Mouse (Mus musculus): ENCODE results near the gene Alpl. TPM values are rescaled to one million over a fixed set of nuclear protein-coding genes. Genes with fewer than 3 reads are reported as not detected.

Alpl gene
- polyA plus RNA-seq, 1 experiment from 2014 or later: 0.72 TPM

DNA sequence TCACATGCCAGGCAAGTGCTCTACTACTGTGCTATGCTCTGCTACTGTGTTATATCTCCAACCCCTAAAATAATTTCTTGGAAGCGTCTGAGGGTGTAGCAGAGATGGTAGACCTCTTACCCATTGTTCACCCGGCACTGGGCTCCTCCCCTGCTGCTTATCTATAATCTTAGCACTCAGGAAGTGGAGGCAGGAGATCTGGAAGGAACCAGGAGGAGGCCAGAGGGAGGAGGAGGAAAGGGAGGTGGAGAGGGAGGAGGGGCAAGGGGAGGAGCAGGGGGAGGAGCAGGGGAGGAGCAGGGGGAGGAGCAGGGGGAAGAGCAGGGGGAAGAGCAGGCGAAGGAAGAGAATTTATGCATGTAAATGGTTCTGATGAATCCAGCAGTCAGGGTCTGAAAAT is 24.5 kb upstream of the Alpl start:
- H3K27me3 ChIP-seq (replicated peaks; ENCODE audit: control insufficient read depth, insufficient read depth, low read length): no peaks in the 10 kb centered on the region
- H3K4me3 ChIP-seq (ENCODE audit: low read depth, low read length): no peak overlapping the region
- no peak for ATAC-seq
- H3K36me3 ChIP-seq (ENCODE audit: control insufficient read depth, insufficient read depth): no peaks in the 10 kb centered on the region
- no peak overlapping the region for H3K4me2 ChIP-seq (replicated peaks; ENCODE audit: low read depth)
- no peak overlapping the region for H3K27ac ChIP-seq (ENCODE audit: low read depth, low read length)
- H3K9ac ChIP-seq (ENCODE audit: low read depth, low read length): no peak overlapping the region
- H3K4me1 ChIP-seq (replicated peaks; ENCODE audit: control insufficient read depth, insufficient read depth, low read length): no peaks in the 10 kb centered on the region
- WGBS: 38% methylated on average over 3 of the region's 3 CpGs
- no peak for TF ChIP-seq CTCF (IDR thresholded peaks at IDR 0.05; ENCODE audit: low read depth)
- H3K9me3 ChIP-seq (ENCODE audit: control insufficient read depth): no peaks in the 10 kb centered on the region

DNA sequence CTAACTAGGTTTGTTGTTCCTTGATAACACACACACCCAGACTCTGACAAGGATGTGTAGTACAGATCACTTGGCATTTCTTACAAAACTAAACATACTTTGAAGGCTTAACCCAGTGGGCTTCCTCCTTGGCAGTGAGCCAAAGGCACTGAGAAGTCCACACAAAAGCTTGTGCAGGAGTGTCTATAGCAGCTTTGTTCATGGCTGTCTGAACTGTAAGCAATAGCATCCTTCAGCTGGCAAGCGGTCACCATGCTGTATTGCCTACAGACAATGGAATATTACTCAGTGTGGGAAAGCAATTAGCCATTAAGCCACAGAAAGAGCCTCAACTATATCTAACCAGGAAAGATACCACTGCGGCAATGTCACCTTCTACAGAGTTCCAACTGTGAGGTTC is 23.3 kb upstream of the Alpl start:
- no peak for ATAC-seq
- no peak overlapping the region for H3K4me3 ChIP-seq (ENCODE audit: low read depth, low read length)
- 81% methylated on average over 2 of the region's 2 CpGs for WGBS
- no peak overlapping the region for H3K4me2 ChIP-seq (replicated peaks; ENCODE audit: low read depth)
- H3K27ac ChIP-seq (ENCODE audit: low read depth, low read length): no peak overlapping the region
- no peaks in the 10 kb centered on the region for H3K4me1 ChIP-seq (replicated peaks; ENCODE audit: control insufficient read depth, insufficient read depth, low read length)
- no peak for TF ChIP-seq CTCF (IDR thresholded peaks at IDR 0.05; ENCODE audit: low read depth)
- no peak overlapping the region for H3K9ac ChIP-seq (ENCODE audit: low read depth, low read length)
- H3K27me3 ChIP-seq (replicated peaks; ENCODE audit: control insufficient read depth, insufficient read depth, low read length): no peaks in the 10 kb centered on the region
- no peaks in the 10 kb centered on the region for H3K9me3 ChIP-seq (ENCODE audit: control insufficient read depth)
- H3K36me3 ChIP-seq (ENCODE audit: control insufficient read depth, insufficient read depth): no peaks in the 10 kb centered on the region

DNA sequence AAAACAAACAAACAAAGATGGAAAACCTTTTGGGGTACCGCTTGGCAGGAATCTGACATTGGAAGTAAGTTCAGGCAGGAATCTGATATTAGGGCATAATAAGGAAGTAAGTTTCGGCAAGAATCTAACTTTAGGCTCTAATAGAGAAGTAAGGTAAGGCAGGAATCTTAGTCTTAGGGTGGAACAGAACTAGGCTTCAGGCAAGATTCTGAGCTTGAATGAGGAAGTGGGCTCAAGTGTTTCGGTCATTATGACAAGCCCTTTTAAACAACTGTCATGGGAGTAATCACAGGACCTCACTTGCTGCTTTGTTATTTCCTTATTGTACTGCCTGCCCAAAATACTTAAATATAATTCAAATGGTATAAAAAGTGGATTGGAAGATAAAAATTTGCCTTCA is 22.2 kb upstream of the Alpl start:
- no peak for TF ChIP-seq CTCF (IDR thresholded peaks at IDR 0.05; ENCODE audit: low read depth)
- H3K4me2 ChIP-seq (replicated peaks; ENCODE audit: low read depth): no peak overlapping the region
- 66% methylated on average over 3 of the region's 3 CpGs for WGBS
- no peaks in the 10 kb centered on the region for H3K36me3 ChIP-seq (ENCODE audit: control insufficient read depth, insufficient read depth)
- no peak overlapping the region for H3K27ac ChIP-seq (ENCODE audit: low read depth, low read length)
- H3K4me3 ChIP-seq (ENCODE audit: low read depth, low read length): no peak overlapping the region
- H3K27me3 ChIP-seq (replicated peaks; ENCODE audit: control insufficient read depth, insufficient read depth, low read length): no peaks in the 10 kb centered on the region
- no peaks in the 10 kb centered on the region for H3K9me3 ChIP-seq (ENCODE audit: control insufficient read depth)
- H3K4me1 ChIP-seq (replicated peaks; ENCODE audit: control insufficient read depth, insufficient read depth, low read length): no peaks in the 10 kb centered on the region
- ATAC-seq: no peak
- H3K9ac ChIP-seq (ENCODE audit: low read depth, low read length): no peak overlapping the region

DNA sequence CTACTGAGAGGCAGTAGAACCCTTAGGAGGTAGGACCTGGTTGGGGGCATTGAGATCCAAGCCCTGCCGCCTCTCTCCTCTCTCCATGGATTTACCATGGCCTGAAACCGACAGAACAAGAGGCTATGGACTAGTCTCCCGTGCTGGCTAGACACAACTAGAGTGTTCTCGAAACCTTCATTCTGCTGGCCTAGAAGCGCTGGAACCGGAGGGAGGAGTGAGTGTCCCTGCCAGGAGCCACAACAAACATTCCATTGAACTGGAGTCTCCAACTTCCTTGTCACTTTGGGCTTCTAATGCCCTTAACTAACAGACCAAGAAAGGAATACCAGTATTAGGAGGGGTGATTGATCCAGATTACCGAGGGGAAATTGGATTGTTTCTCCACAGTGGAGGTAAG is 20.0 kb upstream of the Alpl start:
- no peak overlapping the region for H3K27ac ChIP-seq (ENCODE audit: low read depth, low read length)
- H3K4me3 ChIP-seq (ENCODE audit: low read depth, low read length): no peak overlapping the region
- no peak for ATAC-seq
- no peaks in the 10 kb centered on the region for H3K36me3 ChIP-seq (ENCODE audit: control insufficient read depth, insufficient read depth)
- TF ChIP-seq CTCF (IDR thresholded peaks at IDR 0.05; ENCODE audit: low read depth): no peak
- H3K9me3 ChIP-seq (ENCODE audit: control insufficient read depth): no peaks in the 10 kb centered on the region
- no peaks in the 10 kb centered on the region for H3K4me1 ChIP-seq (replicated peaks; ENCODE audit: control insufficient read depth, insufficient read depth, low read length)
- no peak overlapping the region for H3K9ac ChIP-seq (ENCODE audit: low read depth, low read length)
- H3K27me3 ChIP-seq (replicated peaks; ENCODE audit: control insufficient read depth, insufficient read depth, low read length): no peaks in the 10 kb centered on the region
- no peak overlapping the region for H3K4me2 ChIP-seq (replicated peaks; ENCODE audit: low read depth)
- WGBS: 71% methylated on average over 7 of the region's 7 CpGs

DNA sequence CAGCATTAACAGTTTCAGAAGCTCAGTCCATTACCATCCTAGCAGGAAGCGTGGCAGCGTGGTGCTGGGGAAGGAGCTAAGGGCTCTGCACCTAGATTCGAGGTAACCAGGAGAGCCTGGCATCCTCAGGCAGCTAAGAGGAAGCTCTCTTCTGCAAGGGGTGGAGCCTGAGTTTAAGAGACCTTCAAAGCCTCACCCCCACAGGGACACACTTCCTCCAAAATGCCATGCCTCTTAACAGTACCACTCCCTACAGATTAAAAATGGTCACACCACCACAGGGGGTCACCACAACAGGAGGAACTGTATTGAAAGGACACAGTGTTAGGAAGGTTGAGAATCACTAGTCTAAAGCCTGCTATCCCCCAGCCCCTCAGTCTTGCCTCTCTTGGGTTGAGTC is 19.3 kb upstream of the Alpl start:
- Histone ChIP-seq H3K36me3 (ENCODE audit: control insufficient read depth, insufficient read depth) (no peaks in the 10 kb centered on the region), H3K4me3 (ENCODE audit: low read depth, low read length) (no peak overlapping the region), H3K4me1 (replicated peaks; ENCODE audit: control insufficient read depth, insufficient read depth, low read length) (no peaks in the 10 kb centered on the region), H3K4me2 (replicated peaks; ENCODE audit: low read depth) (no peak overlapping the region), H3K9me3 (ENCODE audit: control insufficient read depth) (no peaks in the 10 kb centered on the region), H3K9ac (ENCODE audit: low read depth, low read length) (no peak overlapping the region), H3K27me3 (replicated peaks; ENCODE audit: control insufficient read depth, insufficient read depth, low read length) (no peaks in the 10 kb centered on the region), H3K27ac (ENCODE audit: low read depth, low read length) (no peak overlapping the region)
- TF ChIP-seq CTCF (IDR thresholded peaks at IDR 0.05; ENCODE audit: low read depth): no peak
- no peak for ATAC-seq
- WGBS: 83% methylated on average over 3 of the region's 3 CpGs

DNA sequence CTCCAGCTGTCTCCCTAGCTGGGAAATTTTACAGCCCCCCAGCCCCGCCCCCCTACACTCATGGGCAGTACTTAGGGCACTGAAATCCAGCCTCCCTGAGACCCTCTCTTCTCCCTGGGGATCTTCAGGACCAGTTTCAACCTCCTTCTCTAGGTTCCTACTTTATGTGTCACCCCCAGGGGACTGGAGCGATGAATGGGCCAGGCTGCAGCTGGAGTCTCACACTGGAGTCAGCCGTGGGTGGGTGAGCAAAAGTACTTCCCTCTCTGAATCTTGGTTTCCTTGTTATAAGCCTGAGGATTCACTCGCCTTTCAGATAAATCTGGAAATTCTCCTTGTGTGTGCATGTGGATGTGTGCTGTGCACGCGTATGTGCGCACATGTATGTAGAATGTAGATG is 18.0 kb upstream of the Alpl start:
- no peaks in the 10 kb centered on the region for H3K27me3 ChIP-seq (replicated peaks; ENCODE audit: control insufficient read depth, insufficient read depth, low read length)
- H3K36me3 ChIP-seq (ENCODE audit: control insufficient read depth, insufficient read depth): no peaks in the 10 kb centered on the region
- H3K9ac ChIP-seq (ENCODE audit: low read depth, low read length): no peak overlapping the region
- no peak for ATAC-seq
- WGBS: 83% methylated on average over 7 of the region's 7 CpGs
- H3K27ac ChIP-seq (ENCODE audit: low read depth, low read length): no peak overlapping the region
- H3K9me3 ChIP-seq (ENCODE audit: control insufficient read depth): no peaks in the 10 kb centered on the region
- TF ChIP-seq CTCF (IDR thresholded peaks at IDR 0.05; ENCODE audit: low read depth): no peak
- H3K4me1 ChIP-seq (replicated peaks; ENCODE audit: control insufficient read depth, insufficient read depth, low read length): no peaks in the 10 kb centered on the region
- H3K4me3 ChIP-seq (ENCODE audit: low read depth, low read length): no peak overlapping the region
- no peak overlapping the region for H3K4me2 ChIP-seq (replicated peaks; ENCODE audit: low read depth)
